Mouse (Mus musculus): Measurements from ENCODE around the gene Osbpl9.

DNA sequence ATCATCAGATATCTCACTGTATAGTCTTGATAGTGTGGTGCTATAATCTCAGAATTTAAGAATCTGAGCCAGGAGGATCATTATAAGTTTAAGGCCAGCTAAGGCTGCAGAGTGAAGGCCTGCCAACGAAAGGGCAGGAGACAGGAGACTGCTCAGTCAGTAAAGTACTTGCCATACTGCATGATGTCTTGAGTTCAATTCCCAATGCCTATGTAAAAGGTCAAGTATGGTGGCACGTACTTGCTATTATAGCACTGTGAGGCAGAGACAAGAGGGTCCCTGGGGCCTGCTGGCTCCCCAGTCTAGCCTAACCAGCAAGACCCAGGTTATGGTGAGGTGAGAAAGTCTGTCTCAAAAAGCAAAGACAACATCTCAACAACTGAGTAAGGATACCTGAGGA, 32.1 kb upstream of the Osbpl9 start, which contains the start of gene Calr4:
- TF ChIP-seq POLR2A (IDR thresholded peaks at IDR 0.05; ENCODE audit: low read depth, low read length) (no peak), CTCF (IDR thresholded peaks at IDR 0.05; ENCODE audit: extremely low read depth, insufficient read depth, insufficient read length, insufficient replicate concordance) (no peak)

All from spleen, adult 2 months (tissue).